Mouse (Mus musculus): ENCODE data around the gene Uimc1.

DNA sequence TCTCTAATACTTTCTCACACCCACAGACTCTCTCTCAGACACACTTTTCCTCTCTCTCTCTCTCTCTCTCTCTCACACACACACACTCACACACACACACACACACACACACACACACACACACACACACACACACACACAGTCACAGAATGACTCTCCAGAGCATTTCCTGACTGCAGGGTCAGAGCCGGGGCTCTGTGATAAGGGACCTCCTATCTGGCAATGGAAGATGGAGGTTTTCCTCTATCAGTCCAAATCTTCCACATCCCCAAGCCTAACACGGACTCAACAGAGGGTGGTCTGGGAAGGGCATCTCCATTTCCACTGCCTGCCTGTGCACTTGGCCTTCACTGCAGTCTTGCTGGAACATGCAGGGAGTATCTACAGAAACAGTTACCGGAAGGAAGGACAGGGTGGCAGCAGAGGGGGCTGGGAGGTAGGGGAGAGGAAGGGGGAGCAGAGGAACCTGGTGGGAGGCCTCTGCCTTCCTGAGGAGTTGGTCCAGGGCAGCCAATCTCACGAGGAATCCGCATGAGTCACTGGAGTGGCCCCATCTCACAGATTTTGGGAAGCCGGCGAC is 111.8 kb downstream of the Uimc1 start:
- TF ChIP-seq POLR2A (IDR thresholded peaks at IDR 0.05; ENCODE audit: insufficient read length, low read depth) (no peak), TCF12 (IDR thresholded peaks at IDR 0.05; ENCODE audit: insufficient read depth, poor library complexity, severe bottlenecking) (no peak), SRF (IDR thresholded peaks at IDR 0.05; ENCODE audit: control insufficient read depth, insufficient read length, low read depth) (no peak), MYOD1 (IDR thresholded peaks at IDR 0.05; ENCODE audit: control insufficient read depth in 1 of 3, insufficient read length in 2 of 3, low read depth in 2 of 3) (no peak), MAX (IDR thresholded peaks at IDR 0.05; ENCODE audit: low read depth) (no peak), POLR2AphosphoS2 (IDR thresholded peaks at IDR 0.05; ENCODE audit: insufficient read length, low read depth) (no peak)
